Mouse (Mus musculus): ENCODE measurements around the gene Vmn2r28. TPM values are rescaled to one million over a fixed set of nuclear protein-coding genes. Genes with fewer than 3 reads are reported as not detected.
"Not testable (repeated sequence)": the region's sequence is repeated elsewhere in the genome, so short reads cannot be mapped to it uniquely, and the experiment has no call there.

The Vmn2r28 gene
- total RNA-seq (2021), result not detected

GRCm38 (mm10) chr7:5493856-5494255, at the start of gene Vmn2r28:
TSS of gene Vmn2r28 (minus strand) at chr7:5493956.
- not testable (repeated sequence) for DNase-seq (ENCODE audit: extremely low spot score in 1 of 2, low spot score in 1 of 2)

GRCm38 (mm10) chr7:5540770-5541436, 47.1 kb upstream of the Vmn2r28 start:
- DNase-seq (ENCODE audit: extremely low spot score in 1 of 2, low spot score in 1 of 2), result not testable (repeated sequence)

GRCm38 (mm10) chr7:5456674-5457073, 37.1 kb downstream of the Vmn2r28 start, which contains the start of gene Vmn1r59:
TSS of gene Vmn1r59 (minus strand) at chr7:5456774.
- no peak for DNase-seq (ENCODE audit: extremely low spot score in 1 of 2, low spot score in 1 of 2)

GRCm38 (mm10) chr7:5454011-5454410, 39.7 kb downstream of the Vmn2r28 start:
- not testable (repeated sequence) for DNase-seq (ENCODE audit: extremely low spot score in 1 of 2, low spot score in 1 of 2)

- no peak for DNase-seq (ENCODE audit: extremely low spot score in 1 of 2, low spot score in 1 of 2)
Observed at GRCm38 (mm10) chr7:5448627-5449026, 45.1 kb downstream of the Vmn2r28 start.

Other genes starting within 250 kb of the Vmn2r28 start
- gene Gm5065, start 143.4 kb downstream of the Vmn2r28 start, total RNA-seq (2021), result not detected
- gene Nlrp2, start 142.9 kb downstream of the Vmn2r28 start, total RNA-seq (2021), result not detected
- not detected for gene Vmn1r58, start 80.6 kb downstream of the Vmn2r28 start, total RNA-seq (2021)
- gene Vmn1r59, start 37.2 kb downstream of the Vmn2r28 start, total RNA-seq (2021), result not detected
- not detected for gene Vmn1r60, start 53.4 kb upstream of the Vmn2r28 start, total RNA-seq (2021)
- not detected for gene Vmn1r61, start 119.3 kb upstream of the Vmn2r28 start, total RNA-seq (2021)
- not detected for gene Vmn1r62, start 179.7 kb upstream of the Vmn2r28 start, total RNA-seq (2021)

Data from layer of hippocampus, postnatal 25 days (tissue).